Mouse (Mus musculus) limb, embryonic 15.5 days (tissue): Measurements from ENCODE around the gene Prss27. TPM values are rescaled to one million over a fixed set of nuclear protein-coding genes. Genes with fewer than 3 reads are reported as not detected.

Experiments used
- ATAC-seq: fragments of 200-750 bp; cut with Nextera tagmentation; 2 replicates; pipeline ENCODE4 v1.8.0; 2017; ENCODE audit warnings: low read depth, moderate TSS enrichment; ENCODE audit not compliant: insufficient number of reproducible peaks, low FRiP score, low TSS enrichment
- H3K27ac ChIP-seq: fragments of 300-500 bp; sonication (generic); 2 replicates; pipeline ENCODE4 v1.5.1; 2015; ENCODE audit warnings: moderate library complexity, mild to moderate bottlenecking, inconsistent platforms
- H3K27me3 ChIP-seq: fragments of 300-500 bp; sonication (generic); 2 replicates; pipeline ENCODE4 v1.6.1; 2015; ENCODE audit warnings: inconsistent platforms
- H3K36me3 ChIP-seq: fragments of 300-500 bp; sonication (generic); 2 replicates; pipeline ENCODE4 v1.6.1; 2015; ENCODE audit warnings: inconsistent platforms
- H3K4me1 ChIP-seq: fragments of 300-500 bp; sonication (generic); 2 replicates; pipeline ENCODE4 v1.6.1; 2015; ENCODE audit warnings: inconsistent platforms
- H3K4me2 ChIP-seq: fragments of 300-500 bp; sonication (generic); 2 replicates; pipeline ENCODE4 v1.6.1; 2015; ENCODE audit warnings: mild to moderate bottlenecking, inconsistent platforms
- H3K4me3 ChIP-seq: fragments of 300-500 bp; sonication (generic); 2 replicates; pipeline ENCODE4 v1.5.1; 2015; ENCODE audit warnings: mild to moderate bottlenecking, inconsistent platforms
- H3K9ac ChIP-seq: fragments of 300-500 bp; sonication (generic); 2 replicates; pipeline ENCODE4 v1.6.1; 2015; ENCODE audit warnings: inconsistent platforms
- H3K9me3 ChIP-seq: fragments of 300-500 bp; sonication (generic); 2 replicates; pipeline ENCODE4 v1.6.1; 2016; ENCODE audit warnings: inconsistent platforms
- WGBS: fragments of 180-500 bp; shearing (Covaris S2); methylation state at CpG from one replicate; pipeline ENCODE4 v1.1.7; 2015; 5-methylcytosine and 5-hydroxymethylcytosine counted together
- polyA plus RNA-seq: library from polyadenylated mRNA; unstranded; fragments of >200 nt; fragmentation: Nextera tagmentation; extraction: Ambion mirVana; gene quantifications from 2 replicates; pipeline ENCODE4 v1.2.1, GENCODE M21; 2015

The Prss27 gene
- polyA plus RNA-seq = 8.6 and 9.6 TPM in 2 replicates

DNA sequence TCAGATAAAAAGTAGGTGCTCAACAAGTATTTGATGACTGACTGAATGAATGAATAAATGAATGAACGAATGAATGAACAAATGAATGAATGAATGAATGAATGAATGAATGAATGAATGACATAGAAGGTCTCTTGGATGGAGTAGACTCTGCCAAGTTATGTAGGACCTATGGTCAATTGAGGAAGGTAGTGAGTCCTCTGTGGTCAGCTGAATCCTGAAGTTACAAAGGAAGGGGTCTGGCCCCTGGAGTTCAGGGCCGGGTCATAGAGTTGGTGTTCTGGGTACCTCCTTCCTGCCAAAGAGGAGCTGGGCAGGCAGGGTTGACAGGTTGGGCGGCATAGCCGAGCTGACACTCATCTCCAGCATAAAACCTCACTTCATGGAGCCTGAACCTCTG, at the start of gene Prss27:
Gene Prss27, plus strand, starts transcription at position 301 of the 400 bp plus-strand sequence.
- Histone ChIP-seq H3K27me3 (no peaks in the 10 kb centered on the region), H3K4me3 (no peak within 1 kb of the TSS), H3K9me3 (no peaks in the 10 kb centered on the region), H3K27ac (no peak within 1 kb of the TSS), H3K36me3 (no peaks in the 10 kb centered on the region), H3K9ac (no peak within 1 kb of the TSS), H3K4me2 (no peak within 1 kb of the TSS), H3K4me1 (no peaks in the 10 kb centered on the region)
- no peak for ATAC-seq
- 67% methylated on average over 4 of the region's 4 CpGs for WGBS

DNA sequence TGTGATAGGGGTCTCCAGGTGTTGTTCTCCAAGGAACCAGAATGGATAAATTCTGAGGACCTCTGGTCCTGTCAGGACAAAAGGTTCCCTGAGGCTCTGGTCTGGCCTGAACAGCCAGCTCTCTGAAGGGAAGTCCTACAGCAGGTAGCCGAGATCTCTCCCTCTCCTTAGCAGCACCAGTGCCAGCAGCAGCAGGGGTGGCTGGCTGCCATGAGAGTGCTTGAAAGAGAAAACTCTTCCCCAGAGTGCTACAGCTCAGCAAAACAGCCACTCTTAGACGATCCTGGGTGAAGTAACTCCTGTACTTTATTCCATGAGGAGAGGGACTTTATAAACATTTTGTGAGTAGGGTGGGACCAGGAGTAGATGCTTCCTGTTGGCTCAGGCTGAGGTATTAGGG, 48.1 kb upstream of the Prss27 start:
- 30% methylated on average over 2 of the region's 2 CpGs for WGBS
- no peak overlapping the region for H3K4me3 ChIP-seq
- no peaks in the 10 kb centered on the region for H3K36me3 ChIP-seq
- ATAC-seq = no peak
- H3K9me3 ChIP-seq = no peaks in the 10 kb centered on the region
- no peak overlapping the region for H3K4me2 ChIP-seq
- no peaks in the 10 kb centered on the region for H3K27me3 ChIP-seq
- H3K4me1 ChIP-seq = peaks cover 8% of the 10 kb centered on the region
- no peak overlapping the region for H3K9ac ChIP-seq
- H3K27ac ChIP-seq = no peak overlapping the region

DNA sequence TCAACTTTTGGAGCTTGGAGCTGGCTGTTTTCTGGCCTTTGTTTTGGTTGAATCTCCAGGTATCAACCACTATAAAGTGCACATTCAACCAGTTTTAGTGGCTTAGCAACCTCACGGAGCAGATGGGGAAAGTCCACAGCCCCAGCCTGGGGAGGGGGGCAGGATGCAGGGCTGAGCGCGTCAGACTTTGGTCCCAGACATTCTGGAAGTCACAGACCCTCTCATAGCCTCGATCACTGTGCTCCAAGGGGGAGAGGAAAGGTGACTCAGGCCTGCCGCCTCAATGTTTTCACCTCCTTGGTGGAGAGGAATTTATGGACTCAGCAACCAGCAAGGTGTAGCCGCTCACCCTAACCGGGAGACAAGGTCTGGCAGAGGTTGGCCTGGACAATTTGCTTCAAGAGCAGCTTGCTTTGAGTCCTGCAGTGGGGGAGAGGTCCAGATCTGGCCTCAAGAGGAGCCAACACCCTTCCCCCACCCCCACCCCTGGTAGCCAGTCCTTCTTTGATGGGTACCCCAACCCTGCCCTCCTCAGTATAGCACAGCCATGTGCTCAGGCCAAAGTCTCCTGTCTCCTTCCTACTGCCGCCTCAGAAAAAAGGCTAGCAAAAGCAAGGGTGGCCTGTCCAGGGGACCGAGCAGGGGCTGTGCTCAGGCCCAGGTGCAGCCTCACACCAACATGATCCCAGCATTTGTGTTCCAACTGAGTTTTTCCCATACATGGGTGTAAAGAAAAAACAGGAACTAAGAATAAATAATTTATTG, 45.0 kb upstream of the Prss27 start:
- peaks cover 9% of the 10 kb centered on the region for H3K4me1 ChIP-seq
- no peaks in the 10 kb centered on the region for H3K9me3 ChIP-seq
- no peak for ATAC-seq
- no peak overlapping the region for H3K9ac ChIP-seq
- H3K27ac ChIP-seq = no peak overlapping the region; the same call in 1 of the 2 replicates
- H3K4me2 ChIP-seq = peak overlapping the region; percentile 47
- H3K4me3 ChIP-seq = peak overlapping the region; percentile 27
- no peaks in the 10 kb centered on the region for H3K27me3 ChIP-seq
- 56% methylated on average over 9 of the region's 9 CpGs for WGBS
- H3K36me3 ChIP-seq = no peaks in the 10 kb centered on the region

DNA sequence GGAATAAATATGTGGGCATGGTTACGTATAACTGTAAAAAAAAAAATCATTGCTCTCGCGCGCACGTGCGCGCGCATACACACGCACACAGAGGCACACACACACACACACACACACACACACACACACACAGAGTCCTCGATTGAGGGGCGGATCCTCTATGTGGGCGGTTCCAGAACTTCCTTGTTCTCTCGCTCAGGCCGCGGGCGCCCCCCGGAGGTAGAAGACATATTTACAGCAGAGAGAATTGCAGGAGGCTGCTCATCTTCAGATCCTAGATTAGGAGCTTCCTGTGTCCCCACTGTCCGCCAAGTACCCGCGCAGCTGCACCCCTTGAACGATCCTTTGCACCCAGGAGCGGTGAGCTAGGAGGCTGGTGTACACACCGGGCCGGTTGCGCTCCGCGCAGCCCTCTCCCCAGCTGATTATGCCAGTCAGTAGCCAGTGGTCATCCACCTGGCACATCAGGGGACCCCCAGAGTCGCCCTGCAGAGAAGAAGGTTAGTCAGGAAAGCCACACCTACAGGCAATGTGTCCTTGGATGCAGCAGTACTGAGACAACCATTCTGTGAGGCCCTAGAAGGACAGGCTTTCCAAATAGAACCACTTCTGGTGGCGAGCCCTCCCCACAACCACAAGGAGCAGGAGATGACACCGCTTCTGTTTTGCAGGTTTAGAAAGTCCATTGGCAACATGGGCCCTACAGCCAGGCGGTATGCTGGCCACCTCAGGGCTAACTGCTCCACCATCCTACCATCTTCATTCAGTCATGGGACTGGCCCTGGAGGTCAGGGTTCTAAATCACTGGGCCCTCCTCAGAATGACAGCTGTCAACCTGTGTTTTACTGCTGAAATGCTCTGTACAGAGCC, 44.1 kb upstream of the Prss27 start:
- 10% methylated on average over 31 of the region's 31 CpGs for WGBS
- peak; percentile 30; the same call in 1 of the 2 replicates for ATAC-seq
- peak overlapping the region; percentile 47 for H3K4me2 ChIP-seq

DNA sequence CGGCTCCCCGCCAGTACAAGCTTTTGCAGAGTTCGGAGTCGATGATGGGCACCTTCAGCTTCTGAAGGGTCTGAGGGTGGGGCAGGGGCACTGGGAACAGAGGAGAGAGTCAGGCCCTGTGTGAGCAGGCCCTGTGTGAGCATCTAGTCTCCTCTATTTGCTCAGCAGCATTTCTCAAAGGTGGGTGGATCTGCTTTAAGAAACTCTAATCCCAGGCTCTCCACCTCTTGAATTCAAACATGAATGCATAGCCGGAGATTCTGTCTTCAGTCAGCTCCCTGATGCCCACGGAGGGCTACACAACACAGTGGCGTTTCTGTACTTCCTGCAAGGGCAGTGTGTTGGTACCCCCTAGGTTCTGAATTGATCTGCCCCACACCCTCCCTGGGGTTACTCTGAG, 43.3 kb upstream of the Prss27 start:
- H3K4me3 ChIP-seq = no peak overlapping the region
- peaks cover 14% of the 10 kb centered on the region for H3K4me1 ChIP-seq
- H3K36me3 ChIP-seq = no peaks in the 10 kb centered on the region
- no peaks in the 10 kb centered on the region for H3K27me3 ChIP-seq
- H3K9me3 ChIP-seq = no peaks in the 10 kb centered on the region
- no peak overlapping the region for H3K27ac ChIP-seq
- H3K4me2 ChIP-seq = no peak overlapping the region
- ATAC-seq = no peak
- 73% methylated on average over 7 of the region's 7 CpGs for WGBS
- H3K9ac ChIP-seq = no peak overlapping the region

More for the DNA sequence above, 44.1 kb upstream of the Prss27 start:
- Histone ChIP-seq H3K4me3 (peak overlapping the region; percentile 27), H3K4me1 (peaks cover 14% of the 10 kb centered on the region), H3K36me3 (no peaks in the 10 kb centered on the region), H3K9me3 (no peaks in the 10 kb centered on the region), H3K27me3 (no peaks in the 10 kb centered on the region), H3K9ac (no peak overlapping the region), H3K27ac (no peak overlapping the region)

DNA sequence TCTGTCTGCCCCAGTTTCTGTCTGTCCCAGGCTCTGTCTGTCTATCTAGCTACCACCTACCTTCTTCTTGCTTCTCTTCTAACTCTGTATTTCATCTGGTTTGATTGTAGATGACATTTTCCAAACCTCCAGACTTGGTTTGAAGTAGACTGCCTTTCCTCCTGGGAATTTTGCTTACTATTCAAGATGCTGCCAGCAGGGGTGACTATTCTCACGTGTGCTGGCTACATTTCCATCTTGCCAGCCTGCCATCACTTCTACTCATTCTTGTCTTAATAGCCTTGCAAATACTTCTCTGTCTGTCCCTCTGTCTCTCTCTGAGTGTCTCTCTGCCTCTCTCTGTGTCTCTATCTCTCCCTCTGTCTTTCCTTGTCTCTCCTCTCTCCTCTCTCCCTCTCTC, 42.5 kb upstream of the Prss27 start:
- Histone ChIP-seq H3K27me3 (no peaks in the 10 kb centered on the region), H3K9me3 (no peaks in the 10 kb centered on the region), H3K36me3 (no peaks in the 10 kb centered on the region), H3K4me1 (peaks cover 14% of the 10 kb centered on the region), H3K9ac (no peak overlapping the region), H3K4me2 (no peak overlapping the region), H3K4me3 (no peak overlapping the region), H3K27ac (no peak overlapping the region)
- WGBS = 32% methylated on average over 1 of the region's 1 CpGs
- no peak for ATAC-seq

DNA sequence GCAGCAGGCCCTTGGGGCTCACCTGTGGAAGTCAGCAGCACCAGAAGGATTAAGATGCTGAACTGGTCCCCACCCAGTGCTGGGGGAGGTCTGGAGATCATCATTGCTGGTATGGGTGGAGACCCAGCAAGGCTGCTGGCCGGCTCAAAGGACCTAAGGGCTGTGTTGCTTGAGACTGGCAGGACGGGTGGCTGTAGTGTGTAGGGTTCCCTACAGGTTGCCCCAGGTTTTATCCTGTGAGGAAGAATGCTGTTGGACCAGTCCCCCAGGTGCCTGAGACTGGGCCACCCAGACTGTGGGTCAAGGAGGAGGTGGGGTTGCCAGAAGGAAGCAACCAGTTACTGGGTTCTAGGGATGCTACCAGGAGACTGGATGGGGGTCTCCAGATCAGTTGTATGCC, 40.0 kb upstream of the Prss27 start, which contains the start of gene Prss22:
Gene Prss22, minus strand, starts transcription at position 200 of the 400 bp plus-strand sequence.
- no peak within 1 kb of the TSS for H3K27ac ChIP-seq
- H3K4me3 ChIP-seq = no peak within 1 kb of the TSS
- no peaks in the 10 kb centered on the region for H3K27me3 ChIP-seq
- ATAC-seq = no peak
- peaks cover 13% of the 10 kb centered on the region for H3K4me1 ChIP-seq
- H3K4me2 ChIP-seq = no peak within 1 kb of the TSS
- WGBS = 37% methylated on average over 2 of the region's 2 CpGs
- H3K9me3 ChIP-seq = no peaks in the 10 kb centered on the region
- H3K9ac ChIP-seq = no peak within 1 kb of the TSS
- H3K36me3 ChIP-seq = no peaks in the 10 kb centered on the region

DNA sequence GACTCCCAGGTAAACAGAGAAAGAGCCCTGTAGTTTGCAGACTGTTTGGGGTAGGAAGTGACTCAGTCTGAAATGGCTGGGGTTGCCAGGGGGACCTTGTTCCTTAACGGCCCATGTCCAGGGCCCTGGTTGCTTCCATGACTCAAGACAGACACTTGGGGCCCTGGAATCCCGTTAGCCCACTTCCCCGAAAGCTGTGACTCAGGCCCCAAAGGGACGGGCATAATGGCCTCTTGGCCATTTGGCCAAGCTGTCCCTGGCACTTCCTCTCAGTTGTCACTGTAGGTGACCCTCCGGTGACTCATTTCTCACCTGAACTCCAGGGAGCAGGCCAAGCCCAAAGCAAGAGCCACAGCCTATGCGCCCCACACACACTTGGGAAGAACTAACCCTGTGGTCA, 39.6 kb upstream of the Prss27 start:
- Histone ChIP-seq H3K4me2 (no peak overlapping the region), H3K27me3 (no peaks in the 10 kb centered on the region), H3K9me3 (no peaks in the 10 kb centered on the region), H3K27ac (no peak overlapping the region), H3K4me3 (no peak overlapping the region), H3K36me3 (no peaks in the 10 kb centered on the region), H3K9ac (no peak overlapping the region), H3K4me1 (peaks cover 9% of the 10 kb centered on the region)
- ATAC-seq = no peak
- 50% methylated on average over 6 of the region's 6 CpGs for WGBS

DNA sequence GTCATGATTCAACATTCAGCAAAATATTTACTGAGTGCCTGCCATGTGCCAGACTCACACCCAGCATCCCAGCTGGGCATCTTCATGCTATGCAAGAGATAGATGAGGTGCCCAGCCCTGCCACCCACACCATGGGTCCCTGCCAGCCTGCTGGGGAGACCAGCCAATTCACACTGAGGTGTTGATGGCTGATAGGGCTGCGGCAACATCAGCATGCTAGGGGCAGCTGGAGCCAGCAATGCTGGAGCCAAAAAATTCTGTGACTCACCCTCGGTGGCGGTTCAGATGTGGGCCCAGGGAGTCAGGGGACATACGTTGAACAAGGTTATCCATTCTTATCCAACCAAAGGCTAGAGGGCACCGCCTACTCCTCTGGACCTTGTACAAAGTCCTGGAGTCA, 37.5 kb upstream of the Prss27 start:
- no peaks in the 10 kb centered on the region for H3K36me3 ChIP-seq
- no peaks in the 10 kb centered on the region for H3K27me3 ChIP-seq
- 34% methylated on average over 5 of the region's 5 CpGs for WGBS
- H3K4me2 ChIP-seq = no peak overlapping the region
- no peak for ATAC-seq
- 0 out of 2 replicates have a peak, but pooled peaks cover 6% of the 10 kb centered on the region for H3K4me1 ChIP-seq
- no peaks in the 10 kb centered on the region for H3K9me3 ChIP-seq
- H3K4me3 ChIP-seq = no peak overlapping the region
- H3K27ac ChIP-seq = no peak overlapping the region
- H3K9ac ChIP-seq = no peak overlapping the region

DNA sequence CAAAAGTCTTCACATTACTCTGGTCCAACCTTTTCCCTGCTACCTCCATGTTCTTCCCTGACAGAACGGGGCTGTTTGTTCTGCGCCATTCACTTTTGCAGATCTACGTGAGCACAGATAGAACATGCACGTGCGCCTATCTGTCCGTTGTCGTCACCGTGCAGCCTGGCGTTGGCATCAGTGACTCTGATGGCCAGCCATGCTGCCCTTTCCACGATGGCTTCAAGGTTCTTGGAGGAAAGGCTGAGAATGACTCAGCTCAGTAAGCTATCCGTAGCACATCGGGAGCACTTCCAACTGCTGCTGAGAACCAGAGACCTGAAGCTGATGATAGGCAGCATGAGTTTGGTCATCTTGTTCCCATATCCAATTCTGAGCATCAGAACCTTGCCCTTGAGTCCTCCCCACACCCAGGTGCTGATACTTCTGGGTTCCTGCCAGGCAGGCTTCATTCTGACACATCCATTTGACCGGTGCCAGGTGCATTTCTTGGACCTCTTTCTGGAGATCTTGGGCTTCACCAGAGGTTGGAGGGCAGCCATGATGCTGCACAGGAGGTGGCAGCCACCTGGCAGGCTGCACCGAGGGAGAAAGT, 33.8 kb upstream of the Prss27 start:
- Histone ChIP-seq H3K36me3 (no peaks in the 10 kb centered on the region), H3K27me3 (no peaks in the 10 kb centered on the region), H3K4me2 (no peak overlapping the region), H3K4me1 (no peaks in the 10 kb centered on the region), H3K4me3 (no peak overlapping the region), H3K9me3 (no peaks in the 10 kb centered on the region), H3K27ac (no peak overlapping the region), H3K9ac (no peak overlapping the region)
- 88% methylated on average over 14 of the region's 14 CpGs for WGBS
- ATAC-seq = no peak

DNA sequence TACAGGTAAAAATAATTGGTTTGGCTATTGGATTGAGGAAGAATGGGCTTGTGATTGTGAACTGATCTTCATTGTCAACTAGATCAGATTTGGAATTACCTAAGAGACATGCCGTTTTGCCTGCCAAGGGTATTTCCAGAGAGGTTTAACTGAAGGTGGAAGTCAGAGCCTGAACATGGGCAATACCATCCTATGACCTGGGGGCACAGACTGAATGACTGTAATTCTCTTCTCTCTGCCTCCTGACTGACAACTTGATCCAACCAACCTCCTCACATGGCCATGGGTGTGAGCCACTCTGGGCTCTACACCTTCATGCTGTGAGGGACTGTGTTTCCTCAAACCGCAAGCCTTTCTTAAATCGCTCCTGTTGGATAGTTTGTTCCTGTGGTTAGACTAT, 32.9 kb upstream of the Prss27 start:
- Histone ChIP-seq H3K36me3 (no peaks in the 10 kb centered on the region), H3K4me2 (no peak overlapping the region), H3K9ac (no peak overlapping the region), H3K9me3 (no peaks in the 10 kb centered on the region), H3K4me3 (no peak overlapping the region), H3K27ac (no peak overlapping the region), H3K4me1 (no peaks in the 10 kb centered on the region), H3K27me3 (no peaks in the 10 kb centered on the region)
- no peak for ATAC-seq
- WGBS = 96% methylated on average over 3 of the region's 3 CpGs

DNA sequence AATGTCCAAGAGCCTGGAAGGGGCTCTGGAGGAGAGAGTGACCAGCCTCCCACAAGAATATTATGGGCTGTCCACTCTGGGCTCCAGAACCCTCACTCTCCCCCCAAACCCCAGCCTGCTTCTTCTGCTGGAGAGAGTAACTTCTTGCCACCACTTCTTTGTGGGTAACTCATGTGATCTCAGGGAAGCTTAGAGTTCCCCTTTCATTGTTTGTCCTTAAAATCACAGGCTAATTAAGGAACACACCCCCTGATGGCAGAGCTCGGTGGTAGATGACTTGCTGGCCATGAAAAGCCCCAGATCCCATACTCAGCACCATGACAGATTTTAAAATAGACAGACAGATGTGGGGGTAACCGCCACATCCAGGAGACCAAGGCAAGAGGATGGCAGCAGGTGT, 31.0 kb upstream of the Prss27 start:
- no peaks in the 10 kb centered on the region for H3K36me3 ChIP-seq
- ATAC-seq = no peak
- H3K27ac ChIP-seq = no peak overlapping the region
- H3K4me3 ChIP-seq = no peak overlapping the region
- no peaks in the 10 kb centered on the region for H3K9me3 ChIP-seq
- H3K9ac ChIP-seq = no peak overlapping the region
- H3K4me2 ChIP-seq = no peak overlapping the region
- H3K4me1 ChIP-seq = no peaks in the 10 kb centered on the region
- 53% methylated on average over 2 of the region's 2 CpGs for WGBS
- no peaks in the 10 kb centered on the region for H3K27me3 ChIP-seq
